Mouse (Mus musculus) CD4-positive, CD25-positive, alpha-beta regulatory T cell, adult 4 months (primary cell): ENCODE results near the gene Mto1. TPM values are rescaled to one million over a fixed set of nuclear protein-coding genes. Genes with fewer than 3 reads are reported as not detected.
A peak's percentile ranks its signal among the peaks of the same experiment; 100 is the strongest.
"Not testable (repeated sequence)": the region's sequence is repeated elsewhere in the genome, so short reads cannot be mapped to it uniquely, and the experiment has no call there.

ENCODE experiments used
- ATAC-seq: one replicate; pipeline ENCODE4 v1.8.0; 2017
- polyA plus RNA-seq, 2 experiments: library from polyadenylated mRNA; unstranded; fragments of 100-300 nt; shearing (Covaris generic); gene quantifications; one replicate each; pipeline ENCODE4 v1.2.1; 2017

Mto1 gene
- polyA plus RNA-seq, 2 experiments from 2014 or later, result 15.6 to 19.1 TPM

- no peak for ATAC-seq
Observed at GRCm38 (mm10) chr9:78476531-78477020, 28.6 kb downstream of the Mto1 start.

- ATAC-seq, result peak; percentile 10
Observed at GRCm38 (mm10) chr9:78477021-78477551, 29.1 kb downstream of the Mto1 start.

GRCm38 (mm10) chr9:78478009-78478605, 30.1 kb downstream of the Mto1 start:
- not testable (repeated sequence) for ATAC-seq

- not testable (repeated sequence) for ATAC-seq
Observed at GRCm38 (mm10) chr9:78479308-78479707, 31.3 kb downstream of the Mto1 start.

DNA sequence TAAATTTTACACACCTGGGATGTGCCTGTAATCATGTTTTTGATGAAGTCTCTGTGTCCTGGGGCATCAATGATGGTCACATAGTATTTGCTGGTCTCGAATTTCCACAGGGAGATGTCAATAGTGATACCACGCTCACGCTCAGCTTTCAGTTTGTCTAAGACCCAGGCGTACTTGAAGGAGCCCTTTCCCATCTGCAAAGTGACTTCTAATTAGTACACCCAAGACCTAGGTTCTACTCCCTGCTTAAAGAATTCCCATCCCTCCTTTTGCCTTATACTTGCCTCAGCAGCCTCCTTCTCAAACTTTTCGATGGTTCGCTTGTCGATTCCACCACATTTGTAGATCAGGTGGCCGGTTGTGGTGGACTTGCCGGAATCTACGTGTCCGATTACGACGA, 32.2 kb downstream of the Mto1 start:
- ATAC-seq, result not testable (repeated sequence)

DNA sequence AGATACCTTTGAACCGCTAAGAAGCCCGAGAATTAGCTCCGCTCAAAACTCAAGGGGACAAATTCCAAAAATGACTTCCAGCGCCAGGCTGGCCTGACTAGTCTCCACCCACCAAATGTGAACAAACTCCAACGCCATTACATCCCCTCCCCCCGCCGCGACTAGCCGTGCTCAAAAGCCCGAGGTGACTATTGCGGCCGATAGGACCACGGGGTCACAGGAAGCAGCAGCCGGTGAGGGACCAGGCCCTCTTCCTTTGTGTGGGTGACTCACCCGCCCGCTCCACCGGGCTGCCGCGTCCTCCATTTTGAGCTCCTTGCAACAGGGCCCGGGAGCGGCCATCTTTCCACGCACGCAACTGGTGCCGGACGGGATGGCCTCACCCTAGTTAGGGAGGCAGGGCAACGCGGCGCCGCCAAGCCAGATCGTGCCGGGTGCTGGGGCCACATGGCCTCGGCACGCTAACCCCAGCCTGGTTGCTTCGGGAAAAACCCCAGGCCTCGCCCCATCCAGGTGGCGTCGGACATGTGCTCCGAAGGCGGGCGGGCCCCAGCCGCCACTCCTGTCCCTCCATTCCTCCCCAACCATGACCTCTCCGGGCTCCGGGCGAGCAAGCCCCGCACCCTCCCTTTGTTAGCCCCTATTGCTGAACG, 32.8 kb downstream of the Mto1 start:
- peak; percentile 63 for ATAC-seq

DNA sequence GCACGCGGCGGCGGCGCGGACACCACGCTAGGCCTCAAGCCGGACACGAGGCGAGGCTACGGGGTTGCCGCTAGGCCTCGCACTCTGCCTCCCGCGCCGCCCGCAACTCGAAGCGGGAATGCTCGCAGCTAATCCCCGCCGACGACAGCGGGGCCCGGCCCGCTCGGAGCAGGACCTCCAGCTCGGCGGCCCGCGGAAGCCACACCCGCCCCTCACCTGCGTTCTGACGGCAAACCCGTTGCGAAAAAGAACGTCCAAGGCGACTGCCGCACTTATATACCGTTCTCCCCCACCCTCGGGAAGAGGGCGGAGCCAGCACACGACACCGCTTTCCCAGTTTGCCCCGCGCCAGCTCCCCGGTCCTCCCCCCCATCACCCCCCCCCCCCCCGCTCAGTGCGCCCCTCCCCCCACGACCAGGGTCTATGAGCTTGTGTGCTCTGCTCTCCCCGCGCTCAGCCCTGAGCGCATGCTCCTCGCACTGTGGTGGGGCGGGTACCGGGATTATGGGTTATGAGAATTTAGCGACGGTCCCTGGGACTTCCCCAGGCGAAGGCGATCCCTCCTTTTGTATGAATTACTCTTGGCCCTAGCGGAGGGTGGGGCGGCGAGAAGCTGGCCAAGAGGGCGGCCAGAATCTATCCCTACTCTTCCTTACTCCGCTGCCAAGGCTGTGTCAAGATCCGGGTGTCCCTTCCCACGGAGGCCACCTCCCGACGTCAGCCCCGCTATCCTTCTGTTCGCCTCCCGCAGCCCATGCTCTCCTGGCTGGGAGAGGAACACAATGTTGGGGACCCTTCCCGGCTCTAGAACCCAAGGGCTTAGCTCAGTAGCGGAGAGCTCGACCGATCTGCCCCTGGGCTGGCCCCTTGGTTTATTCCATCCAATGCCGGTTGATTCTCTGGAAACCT, 33.7 kb downstream of the Mto1 start:
- peak; percentile 65 for ATAC-seq

DNA sequence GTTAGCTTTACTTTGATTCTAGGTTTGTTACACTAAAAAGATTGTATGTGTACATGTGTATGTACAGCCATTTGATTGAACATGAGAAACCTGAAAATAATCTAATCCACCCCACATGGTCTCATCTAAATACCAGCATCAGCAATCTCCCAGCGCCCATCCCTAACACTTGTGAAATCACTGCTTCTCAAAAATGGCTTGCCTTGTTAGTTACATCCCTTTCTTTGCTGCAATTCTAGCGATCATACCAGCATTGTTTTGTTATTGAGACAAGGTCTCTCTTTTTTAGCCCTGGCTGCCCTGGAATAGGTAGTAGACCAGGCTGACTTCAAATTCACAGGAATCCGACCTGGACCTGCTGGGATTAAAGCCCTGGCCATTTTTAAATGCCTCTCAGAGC, 34.4 kb downstream of the Mto1 start:
- no peak for ATAC-seq

GRCm38 (mm10) chr9:78484660-78485059, 36.7 kb downstream of the Mto1 start:
- ATAC-seq, result no peak

DNA sequence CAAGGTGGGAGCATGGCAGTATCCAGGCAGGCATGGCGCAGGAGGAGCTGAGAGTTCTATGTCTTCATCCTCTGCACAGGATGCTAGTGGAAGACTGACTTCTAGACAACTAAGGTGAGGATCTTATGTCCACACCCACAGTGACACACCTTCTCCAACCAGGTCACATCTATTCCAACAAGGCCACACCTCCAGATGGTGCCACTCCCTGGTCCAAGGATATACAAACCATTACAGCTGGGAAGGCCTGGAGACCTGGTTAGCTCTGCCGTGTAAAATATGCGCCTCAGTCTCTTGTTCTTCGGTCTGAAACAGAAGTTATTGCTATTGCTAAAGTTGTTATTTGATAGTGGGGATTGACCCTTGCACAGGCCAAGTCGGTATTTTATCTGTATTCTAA, 40.0 kb downstream of the Mto1 start:
- ATAC-seq, result not testable (repeated sequence)

DNA sequence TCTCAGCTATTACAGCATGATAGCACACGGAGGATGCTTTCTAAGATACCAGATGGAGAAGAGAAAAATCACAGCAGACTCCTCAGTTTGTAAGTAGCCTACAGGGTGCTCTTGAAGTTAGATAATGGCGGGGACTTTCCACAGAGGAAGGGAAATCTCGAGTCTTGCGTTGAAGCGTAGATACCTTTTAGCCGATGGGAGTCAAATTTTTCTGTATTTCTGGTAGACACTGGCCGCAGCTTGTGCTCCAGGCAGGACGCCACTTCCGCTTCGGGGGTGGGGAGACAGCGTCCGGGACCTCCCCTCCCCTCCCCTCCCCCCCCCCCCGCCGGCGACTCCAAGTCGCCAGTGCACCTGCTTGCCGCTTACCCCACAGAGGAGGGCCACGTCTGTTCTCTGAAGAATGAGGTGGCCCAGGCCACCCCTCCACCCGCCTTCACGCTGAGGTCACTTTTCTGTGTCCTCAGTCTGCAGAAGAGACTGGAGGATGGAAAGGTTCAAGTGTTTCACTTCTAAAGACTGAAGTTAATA, 40.9 kb downstream of the Mto1 start, which contains the start of gene Eef1a1:
Gene Eef1a1, minus strand, starts transcription at position 262 of the 531 bp plus-strand sequence.
- peak; percentile 79 for ATAC-seq

- no peak for ATAC-seq
Observed at GRCm38 (mm10) chr9:78491169-78491568, 43.2 kb downstream of the Mto1 start.

DNA sequence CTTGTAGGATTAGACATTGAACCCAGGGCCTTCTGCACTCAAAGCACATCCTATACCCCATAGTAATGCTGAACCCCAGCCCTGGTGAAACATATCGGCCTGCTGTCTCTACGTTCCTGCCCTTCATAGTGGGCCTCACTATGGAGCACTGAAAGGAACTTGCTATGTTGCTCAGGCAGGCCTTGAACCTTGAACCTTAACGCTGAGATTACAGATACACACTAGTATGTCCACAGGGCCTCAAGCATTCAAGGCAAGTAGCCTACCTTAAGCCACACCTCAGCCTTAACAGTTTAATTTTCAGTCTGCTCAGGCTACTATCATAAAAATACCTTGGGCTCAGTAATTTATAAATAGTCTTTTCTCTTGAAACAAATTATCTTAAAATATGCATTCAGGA, 44.2 kb downstream of the Mto1 start:
- ATAC-seq, result no peak

DNA sequence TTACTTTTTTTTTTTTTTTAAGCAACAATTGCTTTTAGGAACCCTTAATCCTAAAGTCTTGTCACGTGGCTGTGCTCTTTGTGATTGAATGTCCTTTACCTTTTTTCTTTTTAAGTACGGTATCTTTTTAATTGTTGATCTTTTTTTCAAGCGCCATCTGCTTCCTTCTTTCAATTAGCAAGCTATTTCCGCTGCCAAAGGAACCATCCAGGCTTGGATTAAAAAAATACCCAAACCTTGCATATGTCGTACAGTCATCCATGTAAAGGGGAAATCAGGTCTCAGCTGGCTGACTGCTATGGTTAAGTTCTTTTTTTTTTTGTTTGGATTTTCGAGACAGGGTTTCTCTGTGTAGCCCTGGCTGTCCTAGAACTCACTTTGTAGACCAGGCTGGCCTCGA, 45.2 kb downstream of the Mto1 start:
- no peak for ATAC-seq

GRCm38 (mm10) chr9:78500386-78500785, 52.4 kb downstream of the Mto1 start:
- ATAC-seq, result no peak

DNA sequence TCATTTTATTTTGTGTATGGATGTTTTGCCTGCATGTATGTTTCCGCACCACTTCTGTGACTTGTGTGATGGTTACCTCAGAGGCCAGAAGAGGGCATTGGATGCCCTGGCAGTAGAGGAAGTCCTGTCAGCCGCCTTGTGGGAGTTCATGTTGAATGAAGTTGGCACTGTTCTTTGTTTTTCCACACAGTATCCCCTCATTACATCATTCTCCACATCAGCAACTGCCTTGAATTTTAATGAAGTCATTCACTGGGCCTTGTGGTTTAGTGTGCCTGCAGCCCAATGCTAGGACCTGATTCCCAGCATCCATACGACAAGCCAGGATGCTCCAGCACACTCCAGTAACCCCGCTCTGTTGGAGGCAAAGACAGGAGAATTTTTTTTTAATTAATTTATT, 53.3 kb downstream of the Mto1 start:
- no peak for ATAC-seq

DNA sequence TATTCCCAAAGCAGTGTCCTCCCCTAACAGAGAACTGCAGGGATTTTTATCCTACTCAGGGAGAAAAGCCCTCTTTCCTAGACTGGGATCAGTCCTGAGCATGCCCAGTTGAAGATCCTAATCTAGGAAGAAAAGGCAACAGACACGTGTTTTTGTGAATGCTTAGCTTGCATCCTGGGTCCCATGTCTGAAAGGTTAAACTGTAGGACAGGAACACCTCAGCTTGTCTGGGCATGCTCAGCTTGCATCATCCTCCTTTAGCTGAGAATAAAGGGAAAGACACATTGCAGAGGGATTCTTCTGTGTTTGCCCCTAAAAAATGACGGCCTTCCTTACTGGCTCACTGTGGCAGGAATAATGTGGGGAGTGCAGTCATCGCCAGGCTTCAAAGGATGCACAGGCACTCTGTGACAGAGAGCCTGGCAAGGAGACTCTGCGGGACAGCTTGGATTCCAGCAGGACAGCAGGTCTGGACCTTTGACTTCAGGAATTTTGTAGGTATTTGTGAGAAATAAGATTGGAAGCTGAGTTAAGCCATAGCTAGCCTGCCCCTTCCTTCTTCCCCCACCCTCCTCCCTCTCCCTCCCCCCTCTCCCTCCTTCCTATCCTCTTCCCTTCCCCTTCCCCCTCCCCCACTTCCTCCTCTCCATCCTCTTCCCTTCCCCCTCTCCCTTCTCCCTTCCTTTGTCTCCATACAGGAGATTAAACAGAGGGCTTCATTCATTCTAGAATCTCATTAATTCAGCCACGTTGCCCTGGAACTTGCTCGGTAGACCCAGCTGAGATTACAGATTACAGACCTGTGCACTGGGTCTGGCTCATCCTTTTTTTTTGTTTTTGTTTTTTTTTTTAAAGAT, 55.4 kb downstream of the Mto1 start:
- ATAC-seq, result no peak

DNA sequence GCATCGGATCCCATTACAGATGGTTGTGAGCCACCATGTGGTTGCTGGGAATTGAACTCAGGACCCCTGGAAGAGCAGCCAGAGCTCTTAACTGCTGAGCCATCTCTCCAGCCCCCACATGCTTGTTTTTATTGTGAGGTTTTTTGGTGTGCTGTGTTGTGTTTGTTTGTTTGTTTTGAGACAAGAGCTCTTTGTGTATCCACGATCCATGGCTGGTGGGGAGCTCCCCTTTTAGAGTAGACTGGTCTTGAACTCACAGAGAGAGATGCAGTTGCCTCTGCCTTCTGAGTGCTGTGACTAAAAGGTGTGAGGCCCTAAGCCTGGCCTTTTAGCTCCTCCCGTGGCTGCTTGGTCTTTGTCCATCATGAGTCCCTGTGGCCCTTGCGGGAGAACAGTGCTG, 56.1 kb downstream of the Mto1 start:
- ATAC-seq, result no peak

DNA sequence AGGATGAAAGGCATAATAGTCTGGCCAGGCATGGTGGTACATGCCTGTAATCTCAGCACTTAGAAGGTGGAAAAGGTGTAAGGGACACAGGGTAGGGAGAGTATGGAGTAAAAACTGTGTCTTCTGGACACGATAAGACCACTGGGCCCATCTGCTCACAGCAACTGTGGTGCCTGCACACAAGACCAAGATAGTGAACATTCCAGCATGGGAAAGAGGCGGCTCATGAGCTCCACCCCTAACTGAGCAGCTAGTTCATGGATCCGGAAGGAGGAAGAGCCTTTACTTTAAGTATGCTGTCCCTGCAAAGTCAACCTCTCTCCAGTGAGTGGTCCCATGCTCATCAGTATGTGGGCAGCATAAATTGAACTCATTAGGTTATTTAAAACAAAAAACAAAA, 56.7 kb downstream of the Mto1 start:
- no peak for ATAC-seq

- no peak for ATAC-seq
Observed at GRCm38 (mm10) chr9:78505223-78505622, 57.2 kb downstream of the Mto1 start.

GRCm38 (mm10) chr9:78506002-78506721, 58.2 kb downstream of the Mto1 start:
- ATAC-seq, result no peak
